Mouse (Mus musculus): ENCODE data around the gene Cdh23.

GRCm38 (mm10) chr10:60273382-60273781 lies 422.9 kb downstream of the Cdh23 start:
- no peak for TF ChIP-seq CTCF (IDR thresholded peaks at IDR 0.05)
- TF ChIP-seq EP300 (IDR thresholded peaks at IDR 0.05), result no peak

Measured in lung, postnatal 0 days (tissue).